Mouse (Mus musculus): ENCODE results near the gene Tufm. TPM values are rescaled to one million over a fixed set of nuclear protein-coding genes. Genes with fewer than 3 reads are reported as not detected.

Gene Tufm
- polyA plus RNA-seq, 1 experiment from 2014 or later = 42.9 TPM

- Histone ChIP-seq H3K27ac (no peak overlapping the region), H3K79me2 (ENCODE audit: inconsistent target) (no peaks in the 10 kb centered on the region), H3K4me3 (ENCODE audit: inconsistent target) (no peak overlapping the region), H3K36me3 (ENCODE audit: inconsistent target) (no peaks in the 10 kb centered on the region)
- WGBS (ENCODE audit: missing documents) = 94% methylated on average over 11 of the region's 11 CpGs
Observed at GRCm38 (mm10) chr7:126458844-126459618, 28.1 kb upstream of the Tufm start.

- Histone ChIP-seq H3K27ac (no peak overlapping the region), H3K4me3 (ENCODE audit: inconsistent target) (no peak overlapping the region), H3K36me3 (ENCODE audit: inconsistent target) (no peaks in the 10 kb centered on the region), H3K79me2 (ENCODE audit: inconsistent target) (no peaks in the 10 kb centered on the region)
- WGBS (ENCODE audit: missing documents) = 66% methylated on average over 10 of the region's 10 CpGs
Observed at GRCm38 (mm10) chr7:126460623-126461399, 26.4 kb upstream of the Tufm start.

GRCm38 (mm10) chr7:126461626-126462025, 25.5 kb upstream of the Tufm start:
- Histone ChIP-seq H3K36me3 (ENCODE audit: inconsistent target) (peaks cover under 1% of the 10 kb centered on the region; the same call in 1 of the 2 replicates), H3K79me2 (ENCODE audit: inconsistent target) (no peaks in the 10 kb centered on the region)
- 90% methylated on average over 3 of the region's 3 CpGs for WGBS (ENCODE audit: missing documents)

GRCm38 (mm10) chr7:126463004-126463403, 24.2 kb upstream of the Tufm start, which contains the start of gene Atp2a1:
Gene Atp2a1, minus strand, starts transcription at chr7:126463108.
- WGBS (ENCODE audit: missing documents) = 70% methylated on average over 5 of the region's 5 CpGs
- H3K36me3 ChIP-seq (ENCODE audit: inconsistent target) = peaks cover 14% of the 10 kb centered on the region; the same call in 1 of the 2 replicates
- no peaks in the 10 kb centered on the region for H3K79me2 ChIP-seq (ENCODE audit: inconsistent target)
- H3K27ac ChIP-seq = no peak within 1 kb of the TSS
- H3K4me3 ChIP-seq (ENCODE audit: inconsistent target) = no peak within 1 kb of the TSS

More at GRCm38 (mm10) chr7:126461626-126462025, 25.5 kb upstream of the Tufm start:
- no peak overlapping the region for H3K4me3 ChIP-seq (ENCODE audit: inconsistent target)
- no peak overlapping the region for H3K27ac ChIP-seq

- Histone ChIP-seq H3K79me2 (ENCODE audit: inconsistent target) (no peaks in the 10 kb centered on the region), H3K4me3 (ENCODE audit: inconsistent target) (no peak overlapping the region), H3K27ac (no peak overlapping the region), H3K36me3 (ENCODE audit: inconsistent target) (peaks cover 19% of the 10 kb centered on the region)
- 70% methylated on average over 4 of the region's 4 CpGs for WGBS (ENCODE audit: missing documents)
Observed at GRCm38 (mm10) chr7:126463547-126463946, 23.6 kb upstream of the Tufm start.

GRCm38 (mm10) chr7:126464121-126464520, 23.0 kb upstream of the Tufm start:
- H3K4me3 ChIP-seq (ENCODE audit: inconsistent target) = no peak overlapping the region
- 5% methylated on average over 4 of the region's 4 CpGs for WGBS (ENCODE audit: missing documents)

GRCm38 (mm10) chr7:126464836-126465235, 22.3 kb upstream of the Tufm start:
- no peak overlapping the region for H3K4me3 ChIP-seq (ENCODE audit: inconsistent target)
- 84% methylated on average over 5 of the region's 5 CpGs for WGBS (ENCODE audit: missing documents)
- H3K79me2 ChIP-seq (ENCODE audit: inconsistent target) = no peaks in the 10 kb centered on the region
- H3K36me3 ChIP-seq (ENCODE audit: inconsistent target) = peaks cover 29% of the 10 kb centered on the region
- no peak overlapping the region for H3K27ac ChIP-seq

More at GRCm38 (mm10) chr7:126464121-126464520, 23.0 kb upstream of the Tufm start:
- no peaks in the 10 kb centered on the region for H3K79me2 ChIP-seq (ENCODE audit: inconsistent target)
- no peak overlapping the region for H3K27ac ChIP-seq
- peaks cover 25% of the 10 kb centered on the region for H3K36me3 ChIP-seq (ENCODE audit: inconsistent target)

- H3K36me3 ChIP-seq (ENCODE audit: inconsistent target) = peaks cover 29% of the 10 kb centered on the region
- H3K4me3 ChIP-seq (ENCODE audit: inconsistent target) = no peak overlapping the region
- no peak overlapping the region for H3K27ac ChIP-seq
- WGBS (ENCODE audit: missing documents) = 71% methylated on average over 5 of the region's 7 CpGs
- H3K79me2 ChIP-seq (ENCODE audit: inconsistent target) = no peaks in the 10 kb centered on the region
Observed at GRCm38 (mm10) chr7:126465246-126466030, 21.7 kb upstream of the Tufm start.

- H3K36me3 ChIP-seq (ENCODE audit: inconsistent target) = peaks cover 31% of the 10 kb centered on the region
- 83% methylated on average over 8 of the region's 9 CpGs for WGBS (ENCODE audit: missing documents)
- H3K79me2 ChIP-seq (ENCODE audit: inconsistent target) = no peaks in the 10 kb centered on the region
- H3K27ac ChIP-seq = no peak overlapping the region
- H3K4me3 ChIP-seq (ENCODE audit: inconsistent target) = no peak overlapping the region
Observed at GRCm38 (mm10) chr7:126466116-126466515, 21.0 kb upstream of the Tufm start.

- Histone ChIP-seq H3K79me2 (ENCODE audit: inconsistent target) (no peaks in the 10 kb centered on the region), H3K27ac (no peak overlapping the region), H3K36me3 (ENCODE audit: inconsistent target) (peaks cover 37% of the 10 kb centered on the region), H3K4me3 (ENCODE audit: inconsistent target) (no peak overlapping the region)
- 86% methylated on average over 5 of the region's 5 CpGs for WGBS (ENCODE audit: missing documents)
Observed at GRCm38 (mm10) chr7:126466707-126467106, 20.5 kb upstream of the Tufm start.

- no peak overlapping the region for H3K4me3 ChIP-seq (ENCODE audit: inconsistent target)
- 51% methylated on average over 5 of the region's 5 CpGs for WGBS (ENCODE audit: missing documents)
- no peaks in the 10 kb centered on the region for H3K79me2 ChIP-seq (ENCODE audit: inconsistent target)
- H3K36me3 ChIP-seq (ENCODE audit: inconsistent target) = peaks cover 41% of the 10 kb centered on the region
- no peak overlapping the region for H3K27ac ChIP-seq
Observed at GRCm38 (mm10) chr7:126467271-126467670, 19.9 kb upstream of the Tufm start.

GRCm38 (mm10) chr7:126467834-126468627, 19.1 kb upstream of the Tufm start:
- H3K4me3 ChIP-seq (ENCODE audit: inconsistent target) = no peak overlapping the region
- 90% methylated on average over 14 of the region's 18 CpGs for WGBS (ENCODE audit: missing documents)
- no peaks in the 10 kb centered on the region for H3K79me2 ChIP-seq (ENCODE audit: inconsistent target)
- no peak overlapping the region for H3K27ac ChIP-seq
- H3K36me3 ChIP-seq (ENCODE audit: inconsistent target) = peaks cover 41% of the 10 kb centered on the region

- Histone ChIP-seq H3K27ac (peak overlapping the region; percentile 35), H3K4me3 (ENCODE audit: inconsistent target) (no peak overlapping the region), H3K79me2 (ENCODE audit: inconsistent target) (peaks cover 4% of the 10 kb centered on the region; the same call in 1 of the 2 replicates), H3K36me3 (ENCODE audit: inconsistent target) (peaks cover 41% of the 10 kb centered on the region)
- 6% methylated on average over 6 of the region's 6 CpGs for WGBS (ENCODE audit: missing documents)
Observed at GRCm38 (mm10) chr7:126470077-126470476, 17.1 kb upstream of the Tufm start.

GRCm38 (mm10) chr7:126471361-126471760, 15.8 kb upstream of the Tufm start:
- 79% methylated on average over 5 of the region's 5 CpGs for WGBS (ENCODE audit: missing documents)
- H3K4me3 ChIP-seq (ENCODE audit: inconsistent target) = no peak overlapping the region
- H3K27ac ChIP-seq = no peak overlapping the region
- H3K36me3 ChIP-seq (ENCODE audit: inconsistent target) = peaks cover 41% of the 10 kb centered on the region
- peaks cover 4% of the 10 kb centered on the region; the same call in 1 of the 2 replicates for H3K79me2 ChIP-seq (ENCODE audit: inconsistent target)

All from macrophage (primary cell).